Mouse (Mus musculus) olfactory bulb, adult 2 months (tissue): ENCODE measurements around the gene Dnajc11. TPM values are rescaled to one million over a fixed set of nuclear protein-coding genes. Genes with fewer than 3 reads are reported as not detected.
A peak's percentile ranks its signal among the peaks of the same experiment; 100 is the strongest.

Experiments
- H3K27ac ChIP-seq: fragments of 200-500 bp; 2 replicates; pipeline ENCODE4 v1.5.1; 2012; ENCODE audit warnings: low read depth, low read length; ENCODE audit not compliant: insufficient read depth
- H3K4me1 ChIP-seq: fragments of 200-500 bp; 2 replicates; pipeline ENCODE4 v1.6.1; 2012; ENCODE audit warnings: low read length; ENCODE audit not compliant: control insufficient read depth, insufficient read depth
- H3K4me3 ChIP-seq: fragments of 200-500 bp; 2 replicates; pipeline ENCODE4 v1.5.1; 2012; ENCODE audit warnings: mild to moderate bottlenecking, low read depth, low read length, moderate library complexity; ENCODE audit not compliant: insufficient read depth
- CTCF ChIP-seq: fragments of 200-500 bp; IDR thresholded peaks from 2 replicates; pipeline ENCODE4 v1.5.1; 2012; ENCODE audit warnings: low read depth, mild to moderate bottlenecking, low read length, moderate library complexity; ENCODE audit not compliant: insufficient read depth
- POLR2A ChIP-seq: fragments of 200-500 bp; IDR thresholded peaks from 2 replicates; pipeline ENCODE4 v1.6.1; 2012; ENCODE audit warnings: mild to moderate bottlenecking, low read depth, low read length, moderate library complexity; ENCODE audit not compliant: insufficient read depth
- WGBS: fragments of 180-500 bp; shearing (Covaris S2); methylation state at CpG from one replicate; pipeline ENCODE4 v1.1.7; 2018; 5-methylcytosine and 5-hydroxymethylcytosine counted together
- polyA plus RNA-seq: library from polyadenylated mRNA; stranded (reverse); fragments of >200 nt; gene quantifications from 2 replicates; pipeline ENCODE4 v1.2.4, GENCODE M21; 2012; ENCODE audit warnings: low replicate concordance; ENCODE audit not compliant: missing spikeins, insufficient read depth, insufficient read length

Gene Dnajc11
- polyA plus RNA-seq, 1 experiment: not detected

DNA sequence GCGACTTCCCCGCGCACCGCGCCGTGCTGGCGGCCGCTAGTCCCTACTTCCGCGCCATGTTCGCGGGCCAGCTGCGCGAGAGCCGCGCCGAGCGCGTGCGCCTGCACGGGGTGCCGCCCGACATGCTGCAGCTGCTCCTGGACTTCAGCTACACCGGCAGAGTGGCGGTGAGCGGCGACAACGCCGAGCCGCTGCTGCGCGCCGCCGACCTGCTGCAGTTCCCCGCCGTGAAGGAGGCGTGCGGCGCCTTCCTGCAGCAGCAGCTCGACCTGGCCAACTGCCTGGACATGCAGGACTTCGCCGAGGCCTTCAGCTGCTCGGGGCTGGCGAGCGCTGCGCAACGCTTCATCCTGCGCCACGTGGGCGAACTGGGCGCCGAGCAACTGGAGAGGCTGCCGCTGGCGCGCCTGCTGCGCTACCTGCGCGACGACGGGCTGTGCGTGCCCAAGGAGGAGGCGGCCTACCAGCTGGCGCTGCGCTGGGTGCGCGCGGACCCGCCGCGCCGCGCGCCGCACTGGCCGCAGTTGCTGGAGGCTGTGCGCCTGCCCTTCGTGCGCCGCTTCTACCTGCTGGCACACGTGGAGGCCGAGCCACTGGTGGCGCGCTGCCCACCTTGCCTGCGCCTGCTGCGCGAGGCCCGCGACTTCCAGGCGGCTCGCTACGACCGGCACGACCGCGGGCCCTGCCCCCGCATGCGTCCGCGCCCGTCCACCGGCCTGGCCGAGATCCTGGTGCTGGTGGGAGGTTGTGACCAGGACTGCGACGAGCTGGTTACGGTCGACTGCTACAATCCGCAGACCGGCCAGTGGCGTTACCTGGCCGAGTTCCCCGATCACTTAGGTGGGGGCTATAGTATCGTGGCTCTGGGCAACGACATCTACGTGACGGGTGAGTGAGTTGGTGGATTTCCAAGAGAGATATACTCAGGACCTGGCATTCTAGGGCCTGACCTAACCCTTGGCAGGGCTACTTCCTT lies 75.9 kb downstream of the Dnajc11 start:
- Histone ChIP-seq H3K27ac (peak overlapping the region; percentile 60), H3K4me3 (peak overlapping the region; percentile 78), H3K4me1 (peaks cover 46% of the 10 kb centered on the region)
- peak; percentile 28; the same call in 1 of the 2 replicates for TF ChIP-seq CTCF
- TF ChIP-seq POLR2A: no peak
- under 1% methylated on average over 115 of the region's 115 CpGs for WGBS

DNA sequence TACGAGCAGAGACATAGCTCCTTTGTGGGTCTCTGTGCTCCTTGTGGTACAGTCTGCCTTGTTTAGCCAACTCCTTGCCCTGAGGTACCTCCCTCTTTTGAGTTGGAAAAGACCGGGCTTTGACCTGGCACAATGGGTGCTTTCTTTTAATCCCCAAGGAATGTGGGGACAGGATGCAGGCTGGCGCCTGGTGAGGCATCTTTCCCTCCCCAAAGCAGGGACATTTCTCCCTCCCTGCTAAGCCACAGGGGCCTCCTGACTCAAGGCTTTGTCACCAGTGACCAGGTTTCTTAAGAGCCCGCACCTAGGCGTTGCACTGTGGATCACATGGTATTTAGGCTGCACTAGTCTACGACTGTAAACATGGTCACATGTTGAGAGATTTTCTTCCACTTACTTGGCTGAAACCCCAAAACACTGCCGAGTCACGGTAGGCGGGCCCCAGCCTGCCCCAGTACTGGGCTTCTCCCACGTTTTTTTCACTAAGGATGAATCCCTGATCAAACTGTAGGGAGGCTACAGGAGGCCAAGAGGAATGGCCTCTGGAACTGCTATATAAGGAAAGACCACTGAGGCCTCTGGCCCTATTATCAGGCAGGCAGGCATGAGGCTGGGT lies 76.7 kb downstream of the Dnajc11 start:
- Histone ChIP-seq H3K4me3 (peak overlapping the region; percentile 78), H3K27ac (no peak overlapping the region), H3K4me1 (peaks cover 46% of the 10 kb centered on the region)
- 3% methylated on average over 10 of the region's 10 CpGs for WGBS
- no peak for TF ChIP-seq POLR2A
- no peak for TF ChIP-seq CTCF

DNA sequence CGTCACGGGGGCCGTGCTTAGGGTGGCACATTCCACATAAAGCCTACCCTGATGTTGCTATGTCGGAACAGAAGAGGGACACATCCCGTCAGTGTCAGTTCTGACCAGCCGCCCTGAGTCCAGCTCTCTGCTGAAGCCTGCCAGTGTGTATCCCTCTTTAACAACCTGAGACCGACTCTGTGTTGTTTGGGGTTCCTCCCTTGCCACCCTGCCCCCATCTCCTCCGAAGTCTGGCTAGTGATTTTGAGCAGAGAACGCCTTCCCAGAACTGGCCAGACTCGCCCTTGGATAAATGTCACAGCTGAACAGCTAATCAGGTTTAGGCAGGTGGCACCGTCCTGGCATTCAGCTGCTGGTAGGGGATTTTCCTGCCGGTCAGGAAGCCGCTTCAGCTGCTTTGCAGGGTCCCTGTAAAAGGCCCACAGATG lies 77.2 kb downstream of the Dnajc11 start:
- 17% methylated on average over 13 of the region's 13 CpGs for WGBS
- TF ChIP-seq POLR2A: no peak
- no peak for TF ChIP-seq CTCF
- Histone ChIP-seq H3K27ac (no peak overlapping the region), H3K4me3 (peak overlapping the region; percentile 78), H3K4me1 (peaks cover 46% of the 10 kb centered on the region)

DNA sequence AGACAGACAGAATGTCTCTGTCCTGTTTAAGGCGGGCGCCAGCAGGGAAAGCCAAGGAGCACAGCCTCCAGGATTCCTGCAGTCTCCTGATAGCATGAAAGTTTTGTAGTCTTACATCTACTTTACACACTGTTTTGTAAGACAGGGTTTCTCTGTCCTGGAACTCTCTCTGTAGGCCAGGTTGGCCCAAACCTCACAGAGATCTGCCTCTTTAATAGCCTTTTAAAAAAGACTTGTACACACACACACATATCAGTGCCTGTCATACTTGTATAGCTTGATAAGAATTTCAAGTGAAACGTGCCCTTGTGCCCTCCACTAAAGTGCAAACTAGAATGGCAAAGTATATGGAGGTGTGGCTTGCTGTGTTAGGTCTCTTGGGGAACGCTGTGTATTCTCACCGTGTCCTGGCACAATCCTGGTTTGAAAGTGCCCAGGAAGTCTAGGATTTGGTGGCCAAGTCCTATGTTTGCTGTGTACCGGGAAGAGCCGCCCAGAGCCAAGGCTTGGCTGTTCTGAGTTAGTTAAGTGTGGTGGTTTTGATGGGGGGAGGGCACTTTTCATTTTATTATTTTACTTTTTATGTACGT lies 77.8 kb downstream of the Dnajc11 start:
- H3K27ac ChIP-seq: no peak overlapping the region
- 80% methylated on average over 8 of the region's 8 CpGs for WGBS
- H3K4me3 ChIP-seq: peak overlapping the region; percentile 78
- TF ChIP-seq POLR2A (no peak), CTCF (no peak)
- peaks cover 46% of the 10 kb centered on the region for H3K4me1 ChIP-seq

DNA sequence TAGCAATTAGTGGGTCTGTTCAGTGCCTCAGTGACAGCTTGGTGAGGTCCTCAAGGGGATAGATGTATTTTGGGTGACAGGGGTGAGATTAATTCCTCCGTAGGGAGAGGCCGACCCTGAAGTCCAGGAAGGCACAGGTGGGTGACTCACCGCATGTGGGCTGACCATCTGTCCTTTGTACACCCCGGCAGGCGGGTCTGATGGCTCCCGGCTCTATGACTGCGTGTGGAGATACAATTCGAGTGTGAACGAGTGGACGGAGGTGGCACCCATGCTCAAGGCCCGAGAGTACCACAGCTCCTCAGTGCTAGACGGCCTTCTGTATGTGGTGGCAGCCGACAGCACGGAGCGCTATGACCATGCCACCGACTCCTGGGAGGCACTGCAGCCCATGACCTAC lies 78.6 kb downstream of the Dnajc11 start:
- no peak for TF ChIP-seq CTCF
- TF ChIP-seq POLR2A: no peak
- no peak overlapping the region for H3K27ac ChIP-seq
- WGBS: 91% methylated on average over 16 of the region's 16 CpGs
- no peak overlapping the region for H3K4me3 ChIP-seq
- H3K4me1 ChIP-seq: peaks cover 44% of the 10 kb centered on the region

DNA sequence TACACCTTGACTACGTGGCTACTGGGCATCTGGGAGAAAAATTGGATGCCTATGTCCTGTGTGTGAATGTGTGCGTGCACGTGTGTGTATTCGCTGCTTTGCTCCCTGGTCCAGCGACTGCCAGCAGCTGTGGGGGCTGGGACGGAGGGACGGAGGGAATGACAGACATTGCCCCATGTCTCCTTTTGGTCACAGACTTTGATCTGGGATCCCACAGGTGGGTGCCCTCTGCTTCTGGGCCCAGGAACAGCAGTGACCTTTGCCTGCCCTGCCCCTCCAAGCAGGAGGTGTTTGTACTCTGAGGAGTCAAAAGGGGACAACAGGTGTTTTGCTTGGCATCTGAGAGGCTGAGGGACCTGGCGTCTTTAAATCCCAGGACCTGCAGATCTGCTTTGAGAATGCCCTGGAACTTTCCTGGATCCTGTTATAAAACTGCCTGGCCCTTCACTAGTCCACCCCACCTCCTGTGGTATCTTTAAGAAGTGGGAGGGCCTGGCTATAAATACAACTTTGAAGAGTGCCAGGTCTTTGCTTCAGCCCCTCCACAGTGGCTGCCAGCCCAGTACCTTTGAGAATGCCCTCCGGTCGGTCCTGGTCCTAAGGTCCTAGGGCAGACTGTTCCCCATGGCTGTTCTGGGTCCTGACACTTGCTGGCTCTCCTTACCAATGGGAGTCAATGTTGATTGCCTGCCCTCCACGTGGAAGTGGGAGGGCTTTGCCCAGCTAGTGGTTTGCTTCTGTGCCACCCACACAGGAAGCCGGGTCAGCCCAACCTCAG lies 79.7 kb downstream of the Dnajc11 start:
- Histone ChIP-seq H3K4me1 (peaks cover 34% of the 10 kb centered on the region), H3K27ac (no peak overlapping the region), H3K4me3 (no peak overlapping the region)
- no peak for TF ChIP-seq CTCF
- 79% methylated on average over 12 of the region's 12 CpGs for WGBS

DNA sequence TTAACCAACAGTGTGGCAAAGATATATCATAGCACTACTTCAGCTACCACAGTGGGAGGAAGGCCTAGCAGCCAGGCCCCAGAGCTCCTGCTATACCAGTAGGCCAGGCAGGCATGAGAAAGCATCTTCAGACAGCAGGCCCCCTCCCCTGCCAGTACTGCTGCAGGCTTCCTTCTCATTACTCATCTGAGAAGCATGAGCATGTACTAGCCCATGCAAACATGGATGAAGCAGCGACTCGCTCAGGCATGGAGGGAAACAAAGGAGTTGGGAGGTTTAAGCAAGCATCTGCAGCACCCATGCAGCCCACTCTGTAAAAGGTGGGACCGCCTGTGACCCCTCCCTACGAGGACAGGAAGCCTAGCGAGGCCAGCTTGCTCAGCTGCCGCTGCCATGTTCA lies 85.6 kb downstream of the Dnajc11 start:
- TF ChIP-seq CTCF: no peak
- no peak for TF ChIP-seq POLR2A
- WGBS: 82% methylated on average over 6 of the region's 6 CpGs
- Histone ChIP-seq H3K27ac (no peak overlapping the region), H3K4me1 (peaks cover under 1% of the 10 kb centered on the region; the same call in 1 of the 2 replicates), H3K4me3 (no peak overlapping the region)

DNA sequence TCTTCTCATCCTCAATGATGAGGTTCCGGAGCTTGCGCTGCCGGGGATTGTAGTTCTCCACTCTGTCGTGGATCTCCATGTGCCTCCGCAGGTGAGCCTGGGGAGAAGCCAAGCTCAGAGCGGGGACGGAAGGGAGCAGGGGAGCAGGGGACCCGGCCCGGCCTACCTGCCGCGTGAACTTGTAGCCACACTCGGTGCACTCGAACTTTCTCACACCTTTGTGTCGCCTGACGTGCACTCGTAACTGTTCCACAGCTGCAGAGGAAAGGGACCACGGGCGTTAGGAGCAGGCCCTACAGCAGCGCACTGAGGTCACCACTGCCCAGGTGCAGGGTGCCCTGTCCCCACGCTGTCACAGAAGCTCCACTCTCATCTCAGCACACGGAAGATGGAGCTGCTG lies 86.5 kb downstream of the Dnajc11 start:
- TF ChIP-seq CTCF: no peak
- TF ChIP-seq POLR2A: no peak
- WGBS: 95% methylated on average over 21 of the region's 21 CpGs

DNA sequence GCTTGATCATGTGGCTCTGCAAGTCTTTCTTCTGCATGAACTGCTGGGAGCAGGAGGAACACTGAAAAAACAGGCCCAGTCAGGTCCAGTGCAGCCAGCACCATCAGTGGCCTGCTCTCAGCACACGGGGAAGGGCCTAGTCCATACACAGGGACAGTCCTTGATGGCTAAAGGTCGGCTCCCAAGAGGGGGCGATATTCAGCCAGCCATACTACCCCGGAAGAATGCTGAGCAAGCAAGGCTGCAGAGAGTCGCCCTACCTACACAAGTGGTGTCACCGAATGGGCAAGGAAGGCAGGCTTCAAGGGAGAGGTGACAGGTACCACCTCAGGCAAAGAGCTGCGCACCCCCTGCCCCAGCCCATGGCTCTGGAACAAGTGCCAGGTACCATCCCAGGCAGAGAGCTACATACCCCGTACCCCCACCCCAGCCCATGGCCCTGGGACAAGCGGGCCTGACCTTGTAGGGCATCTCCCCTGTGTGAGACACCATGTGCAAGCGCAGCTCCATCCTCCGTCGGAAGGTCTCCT lies 88.1 kb downstream of the Dnajc11 start:
- Histone ChIP-seq H3K27ac (no peak overlapping the region), H3K4me1 (peaks cover 21% of the 10 kb centered on the region), H3K4me3 (no peak overlapping the region)
- 80% methylated on average over 12 of the region's 12 CpGs for WGBS
- TF ChIP-seq POLR2A: no peak
- no peak for TF ChIP-seq CTCF

More for the DNA sequence above, 86.5 kb downstream of the Dnajc11 start:
- H3K27ac ChIP-seq: no peak overlapping the region
- no peak overlapping the region for H3K4me3 ChIP-seq
- H3K4me1 ChIP-seq: peaks cover 7% of the 10 kb centered on the region; the same call in 1 of the 2 replicates
